In genomic region chr8:122992296-122992695, GRCm38 (mm10) we compare ENCODE assay signal across 12 mouse cellular contexts.
"Had no signal": no experiment of that assay in that cellular context is flagged by ENCODE, and none has a peak within 500 bp of the region (broad histone marks: within the 10 kb centered on the region; RNA-seq: fewer than 3 reads in every experiment).

No protein-coding gene starts in this region.

- ATAC-seq: midbrain, embryonic 13.5 days; midbrain, embryonic 15.5 days had no signal

- H3K27ac ChIP-seq: midbrain, embryonic 13.5 days; midbrain, embryonic 15.5 days; neural tube, embryonic 12.5 days; stomach, embryonic 15.5 days; stomach, postnatal 0 days had no signal

- H3K36me3 ChIP-seq: midbrain, embryonic 13.5 days; midbrain, embryonic 15.5 days; neural tube, embryonic 12.5 days; stomach, embryonic 15.5 days had no signal

- DNase-seq: lung, adult 18-20 months; lung, embryonic 14.5 days; lung, postnatal 10 days; lung, postnatal 4 days; right cerebral cortex, postnatal 14 days; thymus, postnatal 4 days had no signal

- H3K4me2 ChIP-seq: lung, embryonic 14.5 days; midbrain, embryonic 11.5 days; midbrain, embryonic 13.5 days; midbrain, embryonic 15.5 days; neural tube, embryonic 12.5 days; stomach, embryonic 15.5 days had no signal

- H3K9me3 ChIP-seq: midbrain, embryonic 13.5 days; midbrain, embryonic 15.5 days; neural tube, embryonic 12.5 days; stomach, embryonic 15.5 days had no signal

- H3K27me3 ChIP-seq: midbrain, embryonic 13.5 days; midbrain, embryonic 15.5 days; neural tube, embryonic 12.5 days; stomach, embryonic 15.5 days had no signal

- H3K4me3 ChIP-seq: midbrain, embryonic 13.5 days; midbrain, embryonic 15.5 days; neural tube, embryonic 12.5 days; stomach, embryonic 15.5 days had no signal

- H3K9ac ChIP-seq: lung, embryonic 14.5 days; midbrain, embryonic 13.5 days; midbrain, embryonic 15.5 days; neural tube, embryonic 12.5 days; stomach, embryonic 15.5 days had no signal
